Mouse (Mus musculus) effector memory CD4-positive, alpha-beta T cell, adult 5 months (primary cell): ENCODE data around the gene Myh14. TPM values are rescaled to one million over a fixed set of nuclear protein-coding genes. Genes with fewer than 3 reads are reported as not detected.

Experiments
- polyA plus RNA-seq: library from polyadenylated mRNA; unstranded; fragments of 100-300 nt; shearing (Covaris generic); gene quantifications from one replicate; pipeline ENCODE4 v1.2.1, GENCODE M21; 2017

Myh14 gene
- polyA plus RNA-seq, result not detected

DNA sequence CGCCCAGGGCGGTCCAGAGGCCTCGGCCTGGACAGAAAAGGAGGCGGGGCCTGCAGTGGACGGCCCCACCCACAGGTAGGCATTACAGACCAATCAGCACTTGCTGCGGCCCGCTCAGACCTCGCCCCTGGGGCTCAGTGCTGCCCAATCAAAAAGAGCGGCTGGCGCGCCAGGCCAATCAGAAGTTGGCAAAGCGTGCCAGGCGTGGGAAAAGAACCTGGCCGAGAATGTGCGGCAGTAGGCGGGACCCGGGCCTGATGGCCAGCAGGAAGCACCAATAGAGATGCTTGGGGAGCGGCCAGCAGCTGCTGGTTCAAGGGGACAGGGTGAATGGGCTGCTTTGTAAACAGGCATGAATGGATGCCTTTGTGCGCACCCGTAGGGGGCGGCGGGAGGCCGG lies at the start of gene Myh14:
Gene Myh14, minus strand, starts transcription at position 41 of the 400 bp plus-strand sequence.

DNA sequence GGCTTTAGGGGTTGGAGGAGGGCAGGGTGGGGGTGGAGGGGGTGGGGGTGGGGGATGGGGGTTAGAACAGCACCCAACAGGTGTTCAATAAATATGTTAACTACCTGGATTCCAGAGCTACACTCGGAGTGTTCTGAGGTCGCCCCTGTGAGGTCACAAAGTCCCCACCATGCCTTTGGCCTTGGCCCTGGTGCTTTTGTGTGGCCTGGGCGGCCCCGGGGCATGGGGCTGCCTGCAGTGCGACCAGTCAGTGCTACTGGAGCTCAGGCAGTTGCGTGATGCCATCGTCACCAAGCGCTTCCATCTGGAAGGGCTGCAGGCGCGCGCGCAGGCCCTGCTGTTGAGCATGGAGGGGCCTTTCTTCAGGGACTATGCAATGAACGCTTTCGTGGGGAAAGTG lies 37.9 kb upstream of the Myh14 start, which contains the start of gene Izumo2:
Gene Izumo2, plus strand, starts transcription at position 169 of the 400 bp plus-strand sequence.

DNA sequence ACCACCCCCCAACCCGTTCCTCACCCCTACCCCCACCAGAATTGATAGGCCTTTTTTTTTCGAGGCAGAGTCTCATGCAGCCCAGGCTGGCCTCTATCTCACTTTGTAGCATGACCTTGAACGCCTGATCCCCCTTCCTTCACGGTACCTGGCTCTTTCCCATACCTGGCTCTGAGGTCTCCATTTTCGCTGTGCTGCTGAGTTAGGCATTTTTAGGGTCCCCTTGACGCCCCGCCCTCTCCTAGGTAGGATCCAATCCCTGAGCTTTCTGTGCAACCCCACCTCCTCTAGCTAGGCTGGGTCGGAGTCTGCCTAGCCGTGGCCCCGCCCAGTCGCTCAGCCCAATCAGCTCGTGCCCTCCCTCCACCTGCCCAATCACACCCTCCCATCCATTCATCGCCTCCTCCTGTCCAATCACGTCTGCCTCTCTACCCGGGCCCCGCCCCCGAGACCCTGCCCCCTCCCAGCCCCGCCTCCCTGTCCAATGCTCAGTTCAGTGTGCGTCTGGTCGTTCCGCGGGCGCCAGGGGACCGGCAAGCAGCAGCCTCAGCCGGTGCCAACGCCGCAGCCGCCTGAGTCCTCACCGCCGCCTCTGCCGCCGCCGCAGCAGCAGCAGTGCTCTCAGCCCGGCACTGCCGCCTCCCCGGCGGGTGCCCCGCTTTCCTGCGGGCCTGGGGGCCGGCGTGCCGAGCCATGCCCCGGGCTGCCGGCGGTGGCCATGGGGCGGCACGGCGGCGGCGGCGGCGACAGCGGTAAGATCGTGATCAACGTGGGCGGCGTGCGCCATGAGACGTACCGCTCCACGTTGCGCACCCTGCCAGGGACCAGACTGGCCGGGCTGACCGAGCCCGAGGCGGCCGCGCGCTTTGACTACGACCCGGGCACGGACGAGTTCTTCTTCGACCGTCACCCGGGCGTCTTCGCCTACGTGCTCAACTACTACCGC lies 80.0 kb downstream of the Myh14 start, which contains the start of gene Kcnc3:
Gene Kcnc3, plus strand, starts transcription at position 263 of the 946 bp plus-strand sequence.

DNA sequence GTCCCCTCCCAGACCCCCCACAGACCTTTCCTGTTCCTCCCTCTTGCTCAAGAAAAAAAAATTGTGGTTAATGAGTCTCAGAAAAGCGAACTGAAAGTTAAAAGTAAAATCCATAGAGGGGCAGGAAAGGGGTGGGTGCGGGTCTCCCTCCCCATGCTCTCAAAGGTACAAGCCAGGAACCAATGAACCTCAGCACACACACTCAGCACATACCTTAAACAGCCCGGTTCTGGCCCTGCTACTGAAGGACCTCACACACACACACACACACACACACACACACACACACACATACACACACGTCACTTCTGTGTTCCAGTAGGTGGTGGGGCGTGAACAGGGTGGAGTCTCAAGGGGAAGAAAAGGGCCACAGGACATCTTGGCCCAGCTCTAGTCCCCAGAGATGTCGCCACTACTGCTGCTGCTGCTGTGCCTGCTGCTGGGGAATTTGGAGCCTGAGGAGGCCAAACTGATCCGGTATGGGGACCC lies 98.4 kb downstream of the Myh14 start, which contains the start of gene Napsa:
Gene Napsa, plus strand, starts transcription at position 168 of the 489 bp plus-strand sequence.

Other genes starting within 250 kb of the Myh14 start
- gene Lrrc4b, start 241.8 kb downstream of the Myh14 start, polyA plus RNA-seq, result not detected
- gene Aspdh, start 205.5 kb downstream of the Myh14 start, polyA plus RNA-seq, result not detected
- 71.6 TPM for gene Josd2, start 202.9 kb downstream of the Myh14 start, polyA plus RNA-seq
- 178 TPM for gene Emc10, start 174.3 kb downstream of the Myh14 start, polyA plus RNA-seq
- gene Fam71e1, start 174.3 kb downstream of the Myh14 start, polyA plus RNA-seq, result 1.00 TPM
- not detected for gene Mybpc2, start 146.2 kb downstream of the Myh14 start, polyA plus RNA-seq
- 0.17 TPM for gene Spib, start 138.8 kb downstream of the Myh14 start, polyA plus RNA-seq
- gene Pold1, start 122.0 kb downstream of the Myh14 start, polyA plus RNA-seq, result 42.7 TPM
- 201 TPM for gene Nr1h2, start 116.9 kb downstream of the Myh14 start, polyA plus RNA-seq
- gene Napsa, start 98.5 kb downstream of the Myh14 start, polyA plus RNA-seq, result 0.76 TPM
- gene Kcnc3, start 80.2 kb downstream of the Myh14 start, polyA plus RNA-seq, result 0.36 TPM
- gene Izumo2, start 37.9 kb upstream of the Myh14 start, polyA plus RNA-seq, result not detected
- 80.0 TPM for gene Vrk3, start 77.6 kb upstream of the Myh14 start, polyA plus RNA-seq
- gene Zfp473, start 80.2 kb upstream of the Myh14 start, polyA plus RNA-seq, result 0.51 TPM
- 32.1 TPM for gene Nup62, start 145.2 kb upstream of the Myh14 start, polyA plus RNA-seq
- gene Il4i1, start 145.5 kb upstream of the Myh14 start, polyA plus RNA-seq, result 0.36 TPM
- gene Atf5, start 145.8 kb upstream of the Myh14 start, polyA plus RNA-seq, result 0.29 TPM
- gene Akt1s1, start 178.1 kb upstream of the Myh14 start, polyA plus RNA-seq, result 20.9 TPM
- gene Tbc1d17, start 178.2 kb upstream of the Myh14 start, polyA plus RNA-seq, result 79.9 TPM
- 49.2 TPM for gene Pnkp, start 186.3 kb upstream of the Myh14 start, polyA plus RNA-seq
- 33.5 TPM for gene Ptov1, start 198.9 kb upstream of the Myh14 start, polyA plus RNA-seq
- 54.0 TPM for gene Med25, start 221.9 kb upstream of the Myh14 start, polyA plus RNA-seq
- gene Fuz, start 225.2 kb upstream of the Myh14 start, polyA plus RNA-seq, result 19.8 TPM